Mouse (Mus musculus) spleen, postnatal 4 days (tissue): ENCODE data around the gene Pbxip1.

Experiments
- DNase-seq, 2 experiments: peaks; one replicate each; pipeline ENCODE4 v3.0.0; 2022; ENCODE audit warnings: low spot score in 2 of 2

Gene Pbxip1

DNA sequence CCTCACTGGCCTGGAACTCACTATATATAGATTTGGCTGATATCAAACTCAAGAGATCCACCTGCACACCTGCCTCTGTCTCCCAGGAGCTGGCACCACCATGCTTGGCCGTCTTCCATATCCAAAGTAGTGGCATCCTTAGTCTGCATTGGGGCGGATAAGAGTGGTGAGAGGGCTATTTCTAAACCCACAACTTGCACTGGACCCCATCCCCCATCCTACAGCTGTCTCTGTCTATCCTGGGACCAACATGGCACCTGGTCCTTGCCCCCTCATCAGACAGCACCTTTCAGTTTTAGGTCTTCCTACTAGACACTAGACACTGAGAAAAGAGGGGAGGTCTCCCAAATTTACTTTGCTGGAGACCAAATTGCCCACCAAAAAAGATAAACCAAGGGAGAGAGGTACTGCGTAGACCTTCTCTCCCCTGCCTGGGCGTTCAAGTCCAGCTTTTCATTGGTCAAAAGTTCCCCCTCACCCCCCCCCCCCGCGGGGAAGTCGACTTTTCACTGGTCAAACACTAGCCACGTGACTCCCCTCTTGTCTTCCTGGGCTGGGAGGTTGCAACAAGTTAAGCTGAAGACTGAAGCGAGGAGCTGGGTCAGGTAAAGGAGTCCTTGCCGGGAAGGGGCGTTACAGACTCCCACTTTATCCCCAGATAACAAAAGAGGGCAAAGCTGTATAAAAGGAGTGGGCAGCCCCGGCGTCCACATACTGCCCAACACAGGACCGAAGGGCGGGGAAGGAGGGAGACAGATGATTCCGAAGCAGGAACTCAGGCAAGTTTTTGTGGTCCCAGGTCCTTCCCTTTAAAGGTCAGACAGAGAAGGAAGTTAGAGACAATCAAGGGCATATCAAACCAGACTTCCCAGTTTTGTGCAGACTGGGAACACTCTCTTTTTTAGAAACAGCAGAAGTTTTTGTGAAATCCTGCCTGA, at the start of gene Pbxip1:
TSS of gene Pbxip1 (plus strand) at position 531 of the 938 bp plus-strand sequence.
- DNase-seq, result peak; percentile 58 to 80

DNA sequence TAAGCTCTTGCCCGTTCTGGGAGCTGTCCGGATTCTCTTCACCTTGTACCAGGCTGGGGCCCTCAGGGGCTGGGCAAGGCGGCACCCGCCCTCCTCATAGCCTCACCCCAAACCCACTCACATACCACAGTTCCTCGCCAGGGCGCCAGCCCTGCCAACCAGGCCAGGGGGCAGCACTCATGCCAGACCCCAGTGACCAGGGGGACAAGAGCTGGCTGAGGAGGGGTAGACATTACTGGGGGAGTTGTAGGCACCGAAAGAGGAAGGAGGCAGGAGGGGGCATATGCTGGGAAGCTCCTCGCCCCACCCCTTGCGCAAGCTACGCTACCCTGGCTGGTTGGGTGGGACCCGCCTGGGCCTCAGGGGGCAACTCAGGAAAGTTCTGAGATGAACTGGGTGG, 48.9 kb upstream of the Pbxip1 start:
- peak; percentile 34 to 70 for DNase-seq

DNA sequence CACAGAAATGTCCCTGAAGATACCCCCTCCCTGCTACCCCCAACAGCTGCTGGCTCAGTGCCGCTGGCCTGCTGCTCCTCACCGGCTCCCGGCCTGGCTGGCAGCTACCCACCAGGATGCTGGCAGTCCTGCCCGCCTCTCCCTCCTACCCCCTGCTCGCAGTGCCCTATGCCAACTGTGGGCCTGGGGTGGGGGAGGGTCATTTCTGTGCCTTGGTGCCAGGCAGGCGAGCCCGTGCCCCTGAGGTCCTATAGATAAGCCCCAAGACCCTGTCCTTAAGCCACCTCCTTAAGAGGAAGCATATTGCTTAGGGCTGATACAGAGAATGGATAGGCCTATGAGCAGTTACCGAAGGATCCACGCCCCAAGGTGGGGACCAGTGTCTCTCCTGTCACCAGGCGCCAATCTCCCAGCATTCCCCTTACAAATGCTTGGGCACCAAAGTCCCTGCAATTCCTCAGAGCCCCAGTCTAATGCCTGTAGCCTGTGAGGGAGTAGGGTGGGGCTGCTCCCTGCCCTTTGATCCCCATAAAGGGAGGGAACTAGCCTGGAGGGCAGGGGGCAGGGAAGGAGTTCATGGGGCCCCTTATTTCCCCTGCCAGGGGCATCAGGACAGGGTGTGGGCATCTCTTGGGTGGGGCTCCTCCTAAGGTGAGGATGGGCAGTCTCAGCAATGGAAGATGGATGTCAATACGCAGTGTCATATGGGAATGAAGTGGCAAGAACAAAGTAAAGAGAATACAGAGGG, 48.2 kb upstream of the Pbxip1 start:
- DNase-seq, result peak in 1 of 2 experiments; percentile 69

- peak in 1 of 2 experiments; percentile 44 for DNase-seq
Observed at GRCm38 (mm10) chr3:89388901-89389740, 47.4 kb upstream of the Pbxip1 start.

DNA sequence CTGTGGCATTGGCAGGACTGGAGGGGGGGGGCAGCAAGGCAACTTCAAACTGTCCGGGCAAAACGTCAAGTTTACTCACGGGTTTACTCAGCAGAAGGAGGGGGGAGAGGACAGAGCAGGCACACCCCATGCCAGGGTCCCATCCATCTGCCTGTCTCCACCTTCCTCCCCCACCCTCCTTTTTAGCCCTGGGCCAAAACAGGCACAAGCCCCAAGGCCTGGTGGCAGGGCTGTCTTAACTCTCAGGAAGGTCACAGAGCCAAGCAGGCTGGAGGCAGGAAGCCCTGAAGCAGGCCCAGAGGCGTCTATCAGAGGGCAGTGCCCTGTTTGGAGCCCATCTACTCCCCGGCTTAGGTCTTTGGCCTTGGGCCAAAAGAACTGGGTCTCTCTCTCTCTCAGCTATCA, 46.4 kb upstream of the Pbxip1 start:
- DNase-seq, result peak in 1 of 2 experiments; percentile 71

GRCm38 (mm10) chr3:89390699-89391662, 45.5 kb upstream of the Pbxip1 start:
- peak; percentile 54 to 76 for DNase-seq

DNA sequence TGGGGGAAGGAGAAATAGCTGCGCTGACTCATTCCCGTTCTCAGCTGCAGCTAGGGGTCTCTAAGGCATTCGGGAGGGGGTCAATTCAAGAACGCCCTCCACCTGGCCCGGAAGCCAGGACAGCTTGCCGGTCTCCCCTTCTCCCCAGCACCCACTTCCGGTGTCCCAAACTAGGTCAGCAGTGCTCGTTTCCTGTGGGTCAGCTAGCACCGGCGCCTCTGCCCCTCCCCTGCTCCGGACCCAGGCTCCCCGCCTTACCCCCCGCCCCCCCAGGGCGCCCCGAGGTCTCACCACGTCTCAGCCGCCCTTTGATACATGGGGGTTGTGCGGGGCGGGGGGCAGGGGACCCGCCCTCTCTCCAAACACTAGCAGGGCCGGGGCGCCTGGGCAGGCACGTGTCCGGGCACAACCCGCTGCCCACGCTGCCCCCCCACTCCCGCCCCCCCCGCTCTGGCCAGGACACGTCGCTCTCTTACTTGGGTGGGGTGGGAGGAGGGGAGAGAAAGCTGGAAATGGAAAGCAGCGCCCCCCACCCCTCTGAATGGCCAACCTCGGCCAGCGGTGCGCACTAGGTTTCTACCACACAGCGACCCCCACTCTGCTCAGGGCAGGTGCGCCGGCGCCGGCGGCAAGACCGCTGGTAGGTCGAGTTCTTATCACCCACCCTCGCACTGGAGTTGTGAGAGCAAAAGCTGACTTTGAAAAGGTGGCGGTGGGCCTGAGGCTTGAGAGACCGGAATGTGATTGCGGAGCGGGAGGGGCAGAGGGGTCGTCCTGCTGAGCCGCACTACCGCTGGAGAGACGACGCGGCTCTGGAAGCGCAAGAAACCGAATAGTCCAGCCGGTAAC, 44.6 kb upstream of the Pbxip1 start:
- DNase-seq, result peak in 1 of 2 experiments; percentile 70

DNA sequence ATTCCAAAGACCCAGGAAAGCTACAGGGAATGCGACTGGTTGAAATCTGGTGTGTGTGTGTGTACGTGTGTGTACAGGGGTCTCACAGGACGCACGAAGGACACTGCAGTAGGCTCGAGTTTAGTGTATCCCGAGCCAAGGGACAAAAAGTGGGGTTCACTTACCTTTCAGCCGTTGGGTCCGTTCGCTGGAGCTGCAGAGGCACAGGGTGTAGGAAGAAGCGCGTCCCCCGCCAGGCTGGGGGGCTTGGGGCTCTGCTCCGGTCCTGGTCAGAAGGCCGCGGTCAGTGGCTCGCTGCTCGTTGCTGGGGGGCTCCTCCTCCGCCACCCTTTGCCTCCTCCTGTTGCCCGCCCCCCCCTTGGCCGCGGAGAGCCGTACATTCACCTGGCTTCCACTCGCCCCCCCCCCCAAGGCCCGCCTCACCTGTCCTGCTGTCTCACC, 43.6 kb upstream of the Pbxip1 start:
- DNase-seq, result peak; percentile 33 to 74

DNA sequence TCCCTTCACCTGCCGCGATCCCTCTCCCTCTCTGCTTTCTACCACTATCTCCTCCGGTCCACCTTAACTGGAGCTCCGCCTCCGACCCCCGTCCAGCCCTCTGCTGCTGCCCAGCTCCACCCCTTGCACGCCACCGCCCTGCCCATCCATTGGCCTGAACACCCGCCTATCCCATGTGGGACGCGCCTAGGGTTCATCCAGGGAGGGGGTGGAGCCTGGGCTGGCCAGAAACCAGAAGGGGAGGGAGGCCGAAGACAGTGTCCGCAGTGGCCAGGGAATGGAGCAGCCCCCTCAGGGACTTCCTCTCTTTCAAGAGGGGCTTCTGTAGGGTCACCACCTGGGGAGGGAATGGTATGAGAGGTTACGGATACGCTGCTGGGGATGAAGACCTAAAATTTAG, 42.9 kb upstream of the Pbxip1 start:
- peak; percentile 95 to 96 for DNase-seq

GRCm38 (mm10) chr3:89394006-89394893, 42.3 kb upstream of the Pbxip1 start, which contains the start of gene Zbtb7b:
Zbtb7b (minus strand) TSS chr3:89394776.
- peak; percentile 65 to 84 for DNase-seq

GRCm38 (mm10) chr3:89394894-89395256, 41.6 kb upstream of the Pbxip1 start:
- peak; percentile 75 to 81 for DNase-seq

DNA sequence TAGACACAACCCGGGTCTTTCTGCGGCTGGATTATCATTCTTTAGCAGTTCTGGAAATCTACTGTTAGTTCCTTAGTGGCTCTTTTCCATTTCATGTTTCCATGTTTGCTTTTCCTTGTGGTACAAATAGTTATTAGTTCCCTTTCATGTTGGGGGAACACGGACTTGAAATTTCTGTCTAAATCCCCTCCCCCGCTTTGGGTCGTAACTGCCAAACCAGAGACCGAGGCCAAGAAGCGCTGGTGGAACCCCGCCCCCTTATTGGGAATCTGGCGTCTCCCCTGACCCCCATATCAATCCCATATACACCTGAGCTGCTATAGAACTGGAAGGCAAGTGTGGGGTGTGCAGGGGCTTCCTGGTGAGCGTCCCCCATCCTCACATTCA, 41.1 kb upstream of the Pbxip1 start:
- DNase-seq, result no peak

DNA sequence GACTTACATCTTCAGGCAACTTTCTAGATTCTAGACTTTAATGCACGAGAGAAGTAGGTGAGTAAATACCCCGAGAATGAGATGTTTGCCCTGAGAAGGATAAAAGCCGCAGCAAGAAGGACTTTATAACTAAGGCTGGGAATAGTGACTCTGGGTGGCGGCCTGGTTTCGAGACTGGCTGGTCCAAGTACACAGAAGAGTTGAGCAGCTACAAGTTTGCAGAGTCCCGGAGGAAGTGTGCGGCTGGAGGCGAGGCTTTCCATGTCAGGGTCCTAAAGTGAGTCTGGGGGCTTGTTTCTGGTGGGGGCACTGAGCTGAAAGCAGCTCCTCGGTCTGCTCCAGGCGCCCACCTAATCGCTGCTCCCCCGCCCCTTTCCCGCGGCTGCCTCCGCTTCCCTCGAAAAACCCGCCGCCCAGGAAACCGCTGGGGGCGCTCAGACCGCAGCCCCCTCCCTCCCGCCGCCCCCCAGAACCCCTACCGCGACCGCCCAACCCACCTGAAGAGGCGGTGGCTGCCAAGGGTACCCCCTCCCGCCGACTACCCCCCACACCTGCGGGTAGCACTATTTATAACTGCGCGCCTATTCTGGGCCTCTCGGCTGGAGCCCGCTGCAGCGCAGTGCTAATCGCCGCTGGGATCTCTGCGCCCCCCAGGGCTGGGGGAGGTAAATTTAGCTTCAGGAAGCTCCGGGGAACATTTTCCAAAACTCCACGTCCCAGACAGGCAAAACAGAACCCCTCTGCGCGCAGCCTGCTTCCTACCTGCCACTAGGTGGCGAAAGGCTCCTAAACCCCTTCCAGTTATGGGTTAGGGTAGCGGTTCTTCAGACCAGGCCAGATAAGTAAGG, 40.5 kb upstream of the Pbxip1 start:
- peak in 1 of 2 experiments; percentile 61 for DNase-seq

GRCm38 (mm10) chr3:89396654-89397005, 39.9 kb upstream of the Pbxip1 start:
- DNase-seq, result no peak

DNA sequence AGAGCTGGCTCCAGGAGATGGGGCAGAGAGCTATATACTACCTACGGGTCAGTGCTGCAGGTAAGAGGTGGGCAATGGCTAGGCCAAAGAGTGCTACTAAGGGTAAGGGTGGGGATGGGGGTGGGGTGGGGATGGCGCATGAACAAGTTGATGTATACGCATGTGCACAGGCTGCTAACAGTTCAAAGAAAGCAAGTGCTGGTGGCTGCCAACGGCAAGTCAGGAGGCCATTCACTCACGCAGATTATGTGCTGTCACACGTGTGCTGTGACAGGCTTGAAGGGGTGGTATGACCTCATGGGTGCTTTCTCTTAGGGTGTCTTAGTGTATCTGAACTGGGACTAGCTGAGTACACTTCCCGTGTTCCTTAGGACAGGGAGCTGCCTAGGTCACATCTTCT, 35.2 kb upstream of the Pbxip1 start:
- DNase-seq, result no peak

GRCm38 (mm10) chr3:89402693-89403092, 33.8 kb upstream of the Pbxip1 start, which contains the start of gene Lenep:
Lenep (minus strand) TSS chr3:89402793.
- DNase-seq, result no peak

GRCm38 (mm10) chr3:89406887-89407286, 29.6 kb upstream of the Pbxip1 start:
- no peak for DNase-seq

- DNase-seq, result no peak
Observed at GRCm38 (mm10) chr3:89408448-89408847, 28.1 kb upstream of the Pbxip1 start.
